ENCODE assay signal across 8 mouse cellular contexts in the genomic region with DNA sequence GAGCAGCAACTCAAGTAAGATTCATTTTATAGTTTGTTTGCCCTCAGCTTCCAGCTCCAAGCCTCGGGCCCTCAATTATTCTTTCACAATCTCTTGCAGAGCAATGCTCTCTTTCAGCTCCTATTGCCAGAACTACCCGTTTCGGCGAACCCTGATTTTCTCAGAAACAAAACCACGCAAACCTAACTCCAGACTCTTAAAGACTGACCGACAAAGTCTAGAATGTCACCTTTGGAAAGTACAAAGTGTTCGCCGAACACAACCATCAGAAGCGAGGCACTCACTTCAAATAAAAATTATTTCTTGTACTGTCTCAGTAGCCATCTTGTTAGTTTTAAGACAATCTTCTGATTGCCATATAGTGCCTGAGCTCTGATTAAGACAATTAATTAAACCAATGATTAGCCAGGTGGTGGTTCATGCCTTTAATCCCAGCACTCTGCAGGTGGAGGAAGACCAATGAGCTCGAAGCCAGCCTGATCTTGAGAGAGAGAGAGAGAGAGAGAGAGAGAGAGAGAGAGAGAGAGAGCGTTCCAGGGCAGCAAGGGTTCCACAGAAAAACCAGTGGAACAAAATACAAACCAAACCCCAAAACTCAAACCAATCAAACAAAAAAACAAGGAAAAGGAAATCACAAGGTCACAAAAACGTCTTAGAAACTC. TPM values are rescaled to one million over a fixed set of nuclear protein-coding genes. Genes with fewer than 3 reads are reported as not detected.
DNase-seq lines count a peak whose midpoint lies in the region; ATAC-seq and TF ChIP-seq lines count a peak whose summit lies in the region.

No protein-coding gene starts in this region.

- peak overlapping the region; percentile 68 for H3K4me3 ChIP-seq in hindbrain, embryonic 12.5 days
- H3K4me3 ChIP-seq in liver, postnatal 0 days (ENCODE audit: low read depth, low read length): peak overlapping the region; percentile 64

- intact Hi-C loops in left cerebral cortex, postnatal 25 days (cut with DNase I): no loop called here
- intact Hi-C loops in left cerebral cortex, postnatal 36 days (cut with DNase I): no loop called here
- intact Hi-C loops in left cerebral cortex, postnatal 14 days (cut with DNase I): no loop called here

- TF ChIP-seq EP300 in liver, postnatal 0 days (IDR thresholded peaks at IDR 0.05; ENCODE audit: low read depth): no peak

- TF ChIP-seq CTCF in liver, postnatal 0 days (IDR thresholded peaks at IDR 0.05; ENCODE audit: low read depth): no peak

- DNase-seq in left cerebral cortex, postnatal 25 days (ENCODE audit: low spot score in 2 of 2): peak; percentile 7 to 14
- DNase-seq in left cerebral cortex, postnatal 36 days (ENCODE audit: low spot score in 2 of 2): no peak
- DNase-seq in cerebellum, adult 8-10 months: peak; percentile 17
- DNase-seq in liver, postnatal 0 days: no peak
- no peak for DNase-seq in adrenal gland, adult 8-10 months
- no peak for DNase-seq in left cerebral cortex, postnatal 14 days (ENCODE audit: low spot score in 2 of 2)

- WGBS in hindbrain, embryonic 12.5 days: 84% methylated on average over 12 of the region's 12 CpGs
- WGBS in liver, postnatal 0 days (ENCODE audit: insufficient replicate concordance): 49% methylated on average over 12 of the region's 12 CpGs

- peak; percentile 20; the same call in 1 of the 2 replicates for ATAC-seq in hindbrain, embryonic 12.5 days (ENCODE audit: low FRiP score)
- no peak for ATAC-seq in liver, postnatal 0 days
- no peak for ATAC-seq in monocyte, adult 5-6 weeks (replicated peaks; ENCODE audit: insufficient number of reproducible peaks, low FRiP score, low TSS enrichment, poor library complexity, severe bottlenecking)

- H3K27ac ChIP-seq in hindbrain, embryonic 12.5 days: peak overlapping the region; percentile 66
- H3K27ac ChIP-seq in liver, postnatal 0 days (ENCODE audit: low read depth): peak overlapping the region; percentile 95

- H3K9ac ChIP-seq in hindbrain, embryonic 12.5 days: peak overlapping the region; percentile 80
- peak overlapping the region; percentile 83 for H3K9ac ChIP-seq in liver, postnatal 0 days (replicated peaks)

- 0 out of 2 replicates have a peak, but pooled peaks cover 6% of the 10 kb centered on the region for H3K4me1 ChIP-seq in hindbrain, embryonic 12.5 days
- peaks cover 22% of the 10 kb centered on the region for H3K4me1 ChIP-seq in liver, postnatal 0 days (ENCODE audit: insufficient read depth)

- H3K36me3 ChIP-seq in hindbrain, embryonic 12.5 days: no peaks in the 10 kb centered on the region
- no peaks in the 10 kb centered on the region for H3K36me3 ChIP-seq in liver, postnatal 0 days (replicated peaks; ENCODE audit: insufficient read depth, low read length)

- H3K4me2 ChIP-seq in hindbrain, embryonic 12.5 days (replicated peaks): peak overlapping the region; percentile 85
- peak overlapping the region; percentile 81 for H3K4me2 ChIP-seq in liver, postnatal 0 days (ENCODE audit: low read depth, low read length)

- no peaks in the 10 kb centered on the region for H3K27me3 ChIP-seq in hindbrain, embryonic 12.5 days
- no peaks in the 10 kb centered on the region for H3K27me3 ChIP-seq in liver, postnatal 0 days (ENCODE audit: insufficient read depth, low read length)

- H3K9me3 ChIP-seq in hindbrain, embryonic 12.5 days (replicated peaks): no peaks in the 10 kb centered on the region
- H3K9me3 ChIP-seq in liver, postnatal 0 days (ENCODE audit: low read length): no peaks in the 10 kb centered on the region

RNA-seq across cellular contexts. Expression of a gene that starts 0.7 kb away (rescaled TPM):
- 10 to 100 TPM; 61.8 TPM for total RNA-seq in left cerebral cortex, postnatal 25 days (2021)
- total RNA-seq in left cerebral cortex, postnatal 36 days (2021): 10 to 100 TPM; 49.8 to 53.4 TPM
- 82.6 and 103 TPM in 2 replicates for polyA plus RNA-seq in hindbrain, embryonic 12.5 days (2016; fragmentation: Nextera tagmentation; extraction: Ambion mirVana)
- polyA plus RNA-seq in liver, postnatal 0 days (2015; fragmentation: Nextera tagmentation; extraction: Ambion mirVana): 332 and 340 TPM in 2 replicates
- 21.0 to 31.0 TPM (median 28.5 TPM) in 3 replicates for total RNA-seq in monocyte, adult 5-6 weeks (2017)
- 100 to 1,000 TPM in 3 of 4 experiments, 10 to 100 TPM in 1; 74.4 to 114 (median 105) TPM for total RNA-seq in adrenal gland, adult 8-10 months (2022)
- 10 to 100 TPM; 81.6 to 87.3 TPM for total RNA-seq in left cerebral cortex, postnatal 14 days (2021)

Comparison
In these comparisons a context has a peak if more than half of its experiments do, and no peak if none do; other contexts are left out.
1. DNase-seq: peak in left cerebral cortex, postnatal 25 days (2 of 2) and cerebellum, adult 8-10 months (single experiment); none in left cerebral cortex, postnatal 36 days (0 of 2), liver, postnatal 0 days (single experiment), adrenal gland, adult 8-10 months (single experiment) and left cerebral cortex, postnatal 14 days (0 of 2).